Mouse (Mus musculus) layer of hippocampus, adult 9-11 months (tissue): ENCODE data around the gene Gtf2h2.
"Not testable (repeated sequence)": the region's sequence is repeated elsewhere in the genome, so short reads cannot be mapped to it uniquely, and the experiment has no call there.

Experiments
- DNase-seq: peaks from one replicate; pipeline ENCODE4 v3.0.0; 2022

Gene Gtf2h2

GRCm38 (mm10) chr13:100492061-100492787 lies at the start of gene Gtf2h2:
Gene Gtf2h2 (minus strand): TSS chr13:100492579.
- peak; percentile 60 for DNase-seq

GRCm38 (mm10) chr13:100536149-100536548 lies 43.8 kb upstream of the Gtf2h2 start:
- no peak for DNase-seq

- DNase-seq, result no peak
Observed at GRCm38 (mm10) chr13:100532788-100533365, 40.5 kb upstream of the Gtf2h2 start.

- no peak for DNase-seq
Observed at GRCm38 (mm10) chr13:100526649-100527038, 34.3 kb upstream of the Gtf2h2 start.

GRCm38 (mm10) chr13:100525935-100526648 lies 33.7 kb upstream of the Gtf2h2 start:
- DNase-seq, result peak; percentile 47

GRCm38 (mm10) chr13:100524896-100525295 lies 32.5 kb upstream of the Gtf2h2 start:
- DNase-seq, result no peak

- no peak for DNase-seq
Observed at GRCm38 (mm10) chr13:100523698-100524097, 31.3 kb upstream of the Gtf2h2 start.

GRCm38 (mm10) chr13:100521724-100522591 lies 29.6 kb upstream of the Gtf2h2 start:
- no peak for DNase-seq

- no peak for DNase-seq
Observed at GRCm38 (mm10) chr13:100519162-100519561, 26.8 kb upstream of the Gtf2h2 start.

GRCm38 (mm10) chr13:100518191-100518590 lies 25.8 kb upstream of the Gtf2h2 start:
- no peak for DNase-seq

- no peak for DNase-seq
Observed at GRCm38 (mm10) chr13:100517652-100518153, 25.3 kb upstream of the Gtf2h2 start.

- no peak for DNase-seq
Observed at GRCm38 (mm10) chr13:100516213-100517105, 24.1 kb upstream of the Gtf2h2 start.

GRCm38 (mm10) chr13:100512792-100513191 lies 20.4 kb upstream of the Gtf2h2 start:
- no peak for DNase-seq

GRCm38 (mm10) chr13:100511860-100512364 lies 19.5 kb upstream of the Gtf2h2 start:
- DNase-seq, result no peak

GRCm38 (mm10) chr13:100511146-100511859 lies 18.9 kb upstream of the Gtf2h2 start:
- DNase-seq, result no peak

GRCm38 (mm10) chr13:100499625-100500024 lies 7.2 kb upstream of the Gtf2h2 start:
- not testable (repeated sequence) for DNase-seq

- DNase-seq, result no peak
Observed at GRCm38 (mm10) chr13:100495337-100495736, 3.0 kb upstream of the Gtf2h2 start.

- not testable (repeated sequence) for DNase-seq
Observed at GRCm38 (mm10) chr13:100494370-100494769, 2.0 kb upstream of the Gtf2h2 start.

GRCm38 (mm10) chr13:100493313-100493712 lies 934 bp upstream of the Gtf2h2 start:
- DNase-seq, result no peak

- no peak for DNase-seq
Observed at GRCm38 (mm10) chr13:100491623-100492022, 756 bp downstream of the Gtf2h2 start.

- peak; percentile 21 for DNase-seq
Observed at GRCm38 (mm10) chr13:100490424-100490823, 2.0 kb downstream of the Gtf2h2 start.
